Mouse (Mus musculus): ENCODE measurements around the gene Myo18a. TPM values are rescaled to one million over a fixed set of nuclear protein-coding genes. Genes with fewer than 3 reads are reported as not detected.
A peak's percentile ranks its signal among the peaks of the same experiment; 100 is the strongest.

The Myo18a gene
- total and polyA plus RNA-seq, 2 experiments from 2014 or later: 35.0 to 82.0 TPM

GRCm38 (mm10) chr11:77848131-77848530 lies 85.1 kb downstream of the Myo18a start:
- 28% methylated on average over 5 of the region's 5 CpGs for WGBS
- H3K4me1 ChIP-seq (ENCODE audit: insufficient read depth, low read length): peaks cover 22% of the 10 kb centered on the region; the same call in 1 of the 2 replicates
- no peaks in the 10 kb centered on the region for H3K9me3 ChIP-seq (ENCODE audit: low read length)
- ATAC-seq (ENCODE audit: low FRiP score) (no peak), DNase-seq (ENCODE audit: low spot score) (no peak)
- no peak for TF ChIP-seq CTCF (IDR thresholded peaks at IDR 0.05)
- H3K9ac ChIP-seq (replicated peaks; ENCODE audit: low read length, poor library complexity, severe bottlenecking): 0 out of 2 replicates have a peak overlapping the region, but pooled peaks have one; percentile 14
- H3K27ac ChIP-seq (ENCODE audit: low read depth, low read length): peak overlapping the region; percentile 44
- peaks cover 61% of the 10 kb centered on the region for H3K36me3 ChIP-seq (ENCODE audit: insufficient read depth, low read length)
- no peaks in the 10 kb centered on the region for H3K27me3 ChIP-seq (ENCODE audit: insufficient read depth, low read length)
- H3K4me3 ChIP-seq (ENCODE audit: low read depth, low read length): no peak overlapping the region
- H3K4me2 ChIP-seq (ENCODE audit: low read depth, low read length, poor library complexity, severe bottlenecking): no peak overlapping the region

GRCm38 (mm10) chr11:77849151-77849550 lies 86.1 kb downstream of the Myo18a start:
- peaks cover 60% of the 10 kb centered on the region for H3K36me3 ChIP-seq (ENCODE audit: insufficient read depth, low read length)
- no peak overlapping the region for H3K4me2 ChIP-seq (ENCODE audit: low read depth, low read length, poor library complexity, severe bottlenecking)
- TF ChIP-seq CTCF (IDR thresholded peaks at IDR 0.05): no peak
- H3K27ac ChIP-seq (ENCODE audit: low read depth, low read length): peak overlapping the region; percentile 27; the same call in 1 of the 2 replicates
- WGBS: 76% methylated on average over 7 of the region's 7 CpGs
- H3K9me3 ChIP-seq (ENCODE audit: low read length): no peaks in the 10 kb centered on the region
- H3K4me1 ChIP-seq (ENCODE audit: insufficient read depth, low read length): peaks cover 22% of the 10 kb centered on the region; the same call in 1 of the 2 replicates
- no peak for ATAC-seq (ENCODE audit: low FRiP score)
- H3K27me3 ChIP-seq (ENCODE audit: insufficient read depth, low read length): no peaks in the 10 kb centered on the region
- H3K9ac ChIP-seq (replicated peaks; ENCODE audit: low read length, poor library complexity, severe bottlenecking): no peak overlapping the region
- no peak overlapping the region for H3K4me3 ChIP-seq (ENCODE audit: low read depth, low read length)
- no peak for DNase-seq (ENCODE audit: low spot score)

- peaks cover 49% of the 10 kb centered on the region for H3K36me3 ChIP-seq (ENCODE audit: insufficient read depth, low read length)
- no peaks in the 10 kb centered on the region for H3K27me3 ChIP-seq (ENCODE audit: insufficient read depth, low read length)
- peak; percentile 92 for DNase-seq (ENCODE audit: low spot score)
- H3K27ac ChIP-seq (ENCODE audit: low read depth, low read length): peak overlapping the region; percentile 84
- H3K4me3 ChIP-seq (ENCODE audit: low read depth, low read length): no peak overlapping the region
- H3K4me2 ChIP-seq (ENCODE audit: low read depth, low read length, poor library complexity, severe bottlenecking): peak overlapping the region; percentile 23
- 0 out of 2 replicates have a peak overlapping the region, but pooled peaks have one; percentile 36 for H3K9ac ChIP-seq (replicated peaks; ENCODE audit: low read length, poor library complexity, severe bottlenecking)
- ATAC-seq (ENCODE audit: low FRiP score): peak; percentile 90
- peak; percentile 51 for TF ChIP-seq CTCF (IDR thresholded peaks at IDR 0.05)
- peaks cover 26% of the 10 kb centered on the region; the same call in 1 of the 2 replicates for H3K4me1 ChIP-seq (ENCODE audit: insufficient read depth, low read length)
- 14% methylated on average over 22 of the region's 24 CpGs for WGBS
- no peaks in the 10 kb centered on the region for H3K9me3 ChIP-seq (ENCODE audit: low read length)
Measured at GRCm38 (mm10) chr11:77850401-77851244, 87.6 kb downstream of the Myo18a start.

- WGBS: 49% methylated on average over 6 of the region's 6 CpGs
- Histone ChIP-seq H3K27ac (ENCODE audit: low read depth, low read length) (peak overlapping the region; percentile 84), H3K4me2 (ENCODE audit: low read depth, low read length, poor library complexity, severe bottlenecking) (no peak overlapping the region), H3K36me3 (ENCODE audit: insufficient read depth, low read length) (peaks cover 39% of the 10 kb centered on the region), H3K9me3 (ENCODE audit: low read length) (no peaks in the 10 kb centered on the region), H3K9ac (replicated peaks; ENCODE audit: low read length, poor library complexity, severe bottlenecking) (0 out of 2 replicates have a peak overlapping the region, but pooled peaks have one; percentile 1), H3K27me3 (ENCODE audit: insufficient read depth, low read length) (no peaks in the 10 kb centered on the region), H3K4me3 (ENCODE audit: low read depth, low read length) (no peak overlapping the region), H3K4me1 (ENCODE audit: insufficient read depth, low read length) (peaks cover 26% of the 10 kb centered on the region; the same call in 1 of the 2 replicates)
- DNase-seq (ENCODE audit: low spot score) (no peak), ATAC-seq (ENCODE audit: low FRiP score) (0 out of 2 replicates have a peak, but pooled peaks have one; percentile 0)
- TF ChIP-seq CTCF (IDR thresholded peaks at IDR 0.05): no peak
Measured at GRCm38 (mm10) chr11:77851483-77852010, 88.5 kb downstream of the Myo18a start.

GRCm38 (mm10) chr11:77852195-77852594 lies 89.1 kb downstream of the Myo18a start:
- no peak for ATAC-seq (ENCODE audit: low FRiP score)
- H3K9ac ChIP-seq (replicated peaks; ENCODE audit: low read length, poor library complexity, severe bottlenecking): peak overlapping the region; percentile 29; the same call in 1 of the 2 replicates
- peaks cover 26% of the 10 kb centered on the region; the same call in 1 of the 2 replicates for H3K4me1 ChIP-seq (ENCODE audit: insufficient read depth, low read length)

More at GRCm38 (mm10) chr11:77852195-77852594, 89.1 kb downstream of the Myo18a start:
- Histone ChIP-seq H3K4me3 (ENCODE audit: low read depth, low read length) (no peak overlapping the region), H3K9me3 (ENCODE audit: low read length) (no peaks in the 10 kb centered on the region), H3K36me3 (ENCODE audit: insufficient read depth, low read length) (peaks cover 33% of the 10 kb centered on the region), H3K27me3 (ENCODE audit: insufficient read depth, low read length) (no peaks in the 10 kb centered on the region), H3K27ac (ENCODE audit: low read depth, low read length) (peak overlapping the region; percentile 84), H3K4me2 (ENCODE audit: low read depth, low read length, poor library complexity, severe bottlenecking) (no peak overlapping the region)
- 59% methylated on average over 3 of the region's 3 CpGs for WGBS
- TF ChIP-seq CTCF (IDR thresholded peaks at IDR 0.05): no peak
- no peak for DNase-seq (ENCODE audit: low spot score)
